Mouse (Mus musculus): Measurements from ENCODE around the gene Ddx58. TPM values are rescaled to one million over a fixed set of nuclear protein-coding genes. Genes with fewer than 3 reads are reported as not detected.

Gene Ddx58
- polyA plus RNA-seq, 1 experiment from 2014 or later: 3.0 TPM

DNA sequence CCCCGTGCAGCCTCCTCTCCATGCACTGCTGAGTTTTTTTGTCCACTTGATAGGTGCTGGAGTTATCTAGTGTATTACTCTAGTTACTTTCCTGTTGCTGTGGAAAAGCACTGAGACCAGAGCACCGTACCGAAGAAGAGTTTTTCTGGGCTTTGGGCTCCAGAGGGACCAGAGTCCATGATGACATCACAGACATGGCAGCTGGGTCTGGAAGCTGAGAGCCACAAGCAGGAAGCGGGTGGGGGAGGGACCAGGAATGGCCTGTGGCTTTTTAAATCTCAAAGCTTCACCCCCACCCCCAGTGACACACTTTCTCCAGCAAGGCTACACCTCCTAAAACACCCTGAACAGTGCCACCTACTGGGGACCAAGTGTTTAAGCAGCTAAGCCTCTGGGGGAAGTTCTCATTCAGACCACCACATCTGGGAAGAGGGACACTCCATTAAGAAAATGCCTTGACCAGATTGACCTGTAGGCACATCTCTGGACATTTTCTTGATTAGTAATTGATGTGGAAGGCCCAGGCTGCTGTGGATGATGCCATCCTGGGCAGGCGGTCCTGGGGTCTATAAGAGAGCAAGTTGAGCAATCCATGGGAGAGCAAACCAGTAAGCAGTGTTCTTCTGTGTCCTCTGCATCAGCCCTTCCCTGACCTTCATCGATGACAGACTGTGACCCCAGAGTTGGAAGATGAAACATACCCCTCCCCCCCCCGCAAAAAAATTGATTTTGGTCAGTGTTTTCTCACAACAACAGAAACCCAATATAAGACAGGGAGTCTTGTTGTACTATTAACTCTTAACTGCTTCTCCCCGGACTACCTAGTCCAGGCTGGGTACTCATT is 78.8 kb downstream of the Ddx58 start:
- Histone ChIP-seq H3K36me3 (replicated peaks) (peaks cover 25% of the 10 kb centered on the region), H3K27ac (no peak overlapping the region), H3K27me3 (ENCODE audit: poor library complexity, severe bottlenecking) (no peaks in the 10 kb centered on the region), H3K4me1 (peaks cover 5% of the 10 kb centered on the region), H3K9me3 (peaks cover 10% of the 10 kb centered on the region), H3K4me3 (no peak overlapping the region)
- WGBS: 95% methylated on average over 8 of the region's 8 CpGs
- no peak for DNase-seq (ENCODE audit: extremely low spot score, low spot score)

GRCm38 (mm10) chr4:40158224-40158540 is 81.4 kb downstream of the Ddx58 start:
- H3K4me1 ChIP-seq: peaks cover 5% of the 10 kb centered on the region
- H3K36me3 ChIP-seq (replicated peaks): peaks cover 13% of the 10 kb centered on the region
- DNase-seq (ENCODE audit: extremely low spot score, low spot score): no peak
- H3K9me3 ChIP-seq: peaks cover 10% of the 10 kb centered on the region
- H3K27ac ChIP-seq: no peak overlapping the region
- H3K27me3 ChIP-seq (ENCODE audit: poor library complexity, severe bottlenecking): no peaks in the 10 kb centered on the region
- 90% methylated on average over 5 of the region's 5 CpGs for WGBS
- no peak overlapping the region for H3K4me3 ChIP-seq

- DNase-seq (ENCODE audit: extremely low spot score, low spot score): no peak
- Histone ChIP-seq H3K9me3 (peaks cover 10% of the 10 kb centered on the region), H3K4me1 (peaks cover 5% of the 10 kb centered on the region), H3K36me3 (replicated peaks) (peaks cover 13% of the 10 kb centered on the region), H3K27ac (no peak overlapping the region), H3K4me3 (no peak overlapping the region), H3K27me3 (ENCODE audit: poor library complexity, severe bottlenecking) (no peaks in the 10 kb centered on the region)
- 84% methylated on average over 5 of the region's 5 CpGs for WGBS
Observed at GRCm38 (mm10) chr4:40157500-40158223, 82.0 kb downstream of the Ddx58 start.

- peaks cover 5% of the 10 kb centered on the region for H3K4me1 ChIP-seq
- no peak overlapping the region for H3K27ac ChIP-seq
- 73% methylated on average over 18 of the region's 18 CpGs for WGBS
- peaks cover 13% of the 10 kb centered on the region for H3K36me3 ChIP-seq (replicated peaks)
- no peaks in the 10 kb centered on the region for H3K27me3 ChIP-seq (ENCODE audit: poor library complexity, severe bottlenecking)
- H3K9me3 ChIP-seq: peaks cover 10% of the 10 kb centered on the region
- H3K4me3 ChIP-seq: no peak overlapping the region
- DNase-seq (ENCODE audit: extremely low spot score, low spot score): no peak
Observed at GRCm38 (mm10) chr4:40156582-40157499, 82.8 kb downstream of the Ddx58 start.

- no peak for DNase-seq (ENCODE audit: extremely low spot score, low spot score)
- peaks cover 5% of the 10 kb centered on the region for H3K4me1 ChIP-seq
Observed at GRCm38 (mm10) chr4:40156153-40156552, 83.5 kb downstream of the Ddx58 start.

DNA sequence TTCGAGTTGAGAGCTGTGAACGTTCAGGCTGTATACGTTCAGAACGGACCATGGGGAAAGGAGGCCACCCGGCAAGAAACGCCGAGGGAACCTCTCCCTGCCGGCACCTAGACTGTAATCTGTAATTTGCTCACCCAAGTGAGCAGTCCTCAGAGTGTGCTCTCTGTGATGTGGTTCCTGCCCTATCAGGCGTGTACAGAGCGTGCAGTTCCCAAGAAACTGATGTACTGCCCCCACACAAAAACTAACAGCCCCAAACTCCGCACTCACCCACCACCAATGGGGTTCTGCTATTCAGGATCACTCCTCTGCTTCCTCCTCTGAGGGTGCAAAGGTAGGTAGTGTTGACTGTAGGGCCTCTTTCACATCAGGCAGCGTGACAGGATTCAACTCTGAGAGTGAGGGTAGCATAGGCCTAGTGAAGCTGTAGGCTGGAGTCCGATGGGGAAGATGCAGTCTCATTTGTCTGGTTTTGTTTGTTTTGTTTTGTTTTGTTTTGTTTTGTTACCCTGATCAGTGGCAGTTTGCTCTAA is 84.1 kb downstream of the Ddx58 start:
- Histone ChIP-seq H3K27me3 (ENCODE audit: poor library complexity, severe bottlenecking) (no peaks in the 10 kb centered on the region), H3K4me3 (no peak overlapping the region), H3K9me3 (peaks cover 3% of the 10 kb centered on the region), H3K4me1 (peaks cover 5% of the 10 kb centered on the region), H3K36me3 (replicated peaks) (peaks cover 8% of the 10 kb centered on the region), H3K27ac (no peak overlapping the region)
- 89% methylated on average over 13 of the region's 13 CpGs for WGBS
- no peak for DNase-seq (ENCODE audit: extremely low spot score, low spot score)

More at GRCm38 (mm10) chr4:40156153-40156552, 83.5 kb downstream of the Ddx58 start:
- H3K27ac ChIP-seq: no peak overlapping the region
- H3K9me3 ChIP-seq: peaks cover 9% of the 10 kb centered on the region
- no peak overlapping the region for H3K4me3 ChIP-seq
- WGBS: 83% methylated on average over 2 of the region's 2 CpGs
- H3K27me3 ChIP-seq (ENCODE audit: poor library complexity, severe bottlenecking): no peaks in the 10 kb centered on the region
- peaks cover 13% of the 10 kb centered on the region for H3K36me3 ChIP-seq (replicated peaks)

DNA sequence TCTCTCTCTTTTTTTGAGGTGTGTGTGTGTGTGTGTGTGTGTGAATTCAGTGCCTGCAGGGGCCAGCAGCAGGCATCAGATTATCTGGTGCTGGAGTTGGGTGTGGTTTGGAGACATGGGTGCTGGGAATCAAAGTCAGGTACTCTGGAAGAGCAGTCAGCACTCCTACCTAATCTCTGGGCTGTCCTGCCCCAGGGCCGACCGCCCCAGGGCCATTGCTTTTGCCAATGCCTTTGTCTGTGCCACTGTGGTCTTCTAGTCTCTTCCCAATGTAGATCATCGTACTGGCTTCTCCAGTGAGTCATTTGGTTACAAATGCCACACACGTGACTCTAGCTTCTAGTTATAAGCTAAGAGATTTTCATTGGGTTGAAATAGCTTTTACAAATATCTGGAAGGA is 84.9 kb downstream of the Ddx58 start:
- Histone ChIP-seq H3K36me3 (replicated peaks) (0 out of 2 replicates have a peak, but pooled peaks cover 4% of the 10 kb centered on the region), H3K27ac (no peak overlapping the region), H3K27me3 (ENCODE audit: poor library complexity, severe bottlenecking) (no peaks in the 10 kb centered on the region), H3K4me3 (no peak overlapping the region), H3K9me3 (no peaks in the 10 kb centered on the region), H3K4me1 (peaks cover 5% of the 10 kb centered on the region)
- 93% methylated on average over 4 of the region's 4 CpGs for WGBS
- DNase-seq (ENCODE audit: extremely low spot score, low spot score): no peak

Other genes starting within 250 kb of the Ddx58 start
- 53.3 and 54.3 TPM in 2 replicates for gene Aco1, start 96.7 kb downstream of the Ddx58 start, polyA plus RNA-seq (2016; fragmentation: Nextera tagmentation; extraction: Ambion mirVana)
- gene Smim27, start 29.8 kb upstream of the Ddx58 start, polyA plus RNA-seq (2016; fragmentation: Nextera tagmentation; extraction: Ambion mirVana): 26.4 and 26.7 TPM in 2 replicates
- 46.0 and 49.0 TPM in 2 replicates for gene Topors, start 30.0 kb upstream of the Ddx58 start, polyA plus RNA-seq (2016; fragmentation: Nextera tagmentation; extraction: Ambion mirVana)
- 307 and 312 TPM in 2 replicates for gene Ndufb6, start 39.6 kb upstream of the Ddx58 start, polyA plus RNA-seq (2016; fragmentation: Nextera tagmentation; extraction: Ambion mirVana)
- gene Tmem215, start 232.4 kb upstream of the Ddx58 start, polyA plus RNA-seq (2016; fragmentation: Nextera tagmentation; extraction: Ambion mirVana): 0.27 and 0.28 TPM in 2 replicates